Comparison of ENCODE assay signal across 25 mouse cellular contexts in the genomic region with DNA sequence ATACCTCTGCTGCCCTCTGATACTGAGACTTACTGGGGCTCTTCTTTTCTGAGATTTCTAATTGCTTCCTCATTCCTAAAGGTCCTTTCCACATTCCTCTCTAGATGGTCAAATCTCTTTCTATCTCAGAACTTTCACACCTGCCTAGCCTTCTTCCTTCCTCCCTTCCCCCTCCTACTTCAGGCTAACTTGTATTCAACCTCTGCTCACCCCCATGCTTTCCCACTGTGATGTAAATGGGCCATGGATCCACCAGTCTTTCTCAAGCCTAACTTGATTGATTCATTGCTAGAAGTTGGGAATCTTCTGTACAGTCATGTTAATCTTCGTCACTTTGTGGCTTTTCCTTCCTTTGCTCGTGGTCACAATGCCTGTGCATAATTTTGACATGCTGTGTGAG. TPM values are rescaled to one million over a fixed set of nuclear protein-coding genes. Genes with fewer than 3 reads are reported as not detected.
"Had no signal": no experiment of that assay in that cellular context is flagged by ENCODE, and none has a peak within 500 bp of the region (broad histone marks: within the 10 kb centered on the region; RNA-seq: fewer than 3 reads in every experiment).

No protein-coding gene starts in this region.

- H3K9ac ChIP-seq: heart, embryonic 12.5 days; hindbrain, embryonic 13.5 days; hindbrain, embryonic 15.5 days; kidney, embryonic 15.5 days; limb, embryonic 12.5 days; liver, embryonic 13.5 days; liver, embryonic 15.5 days had no signal

- H3K9me3 ChIP-seq: heart, embryonic 10.5 days; heart, embryonic 12.5 days; hindbrain, embryonic 13.5 days; hindbrain, embryonic 15.5 days; kidney, embryonic 15.5 days; limb, embryonic 12.5 days; liver, embryonic 13.5 days; liver, embryonic 15.5 days had no signal

- H3K27ac ChIP-seq: gastrocnemius, adult 2 months; heart, embryonic 10.5 days; hindbrain, embryonic 13.5 days; hindbrain, embryonic 15.5 days; hindbrain, postnatal 0 days; kidney, embryonic 15.5 days; kidney, postnatal 0 days; layer of hippocampus, adult 2 months; left cerebral cortex, adult 2 months; limb, embryonic 12.5 days; liver, embryonic 13.5 days; liver, embryonic 15.5 days had no signal

- DNase-seq: gastrocnemius, adult 2 months; gastrocnemius, postnatal 10 days; gastrocnemius, postnatal 25 days; heart, adult 18-20 months; heart, postnatal 10 days; kidney, adult 11 months; kidney, adult 2 months; kidney, adult 9 months; kidney, postnatal 14 days; kidney, postnatal 4 days; liver; liver, embryonic 13.5 days had no signal

- H3K36me3 ChIP-seq: heart, embryonic 10.5 days; heart, embryonic 12.5 days; hindbrain, embryonic 13.5 days; hindbrain, embryonic 15.5 days; kidney, embryonic 15.5 days; limb, embryonic 12.5 days; liver, embryonic 13.5 days; liver, embryonic 15.5 days had no signal

- H3K4me3 ChIP-seq: gastrocnemius, adult 2 months; heart, embryonic 10.5 days; heart, embryonic 12.5 days; hindbrain, embryonic 13.5 days; hindbrain, embryonic 15.5 days; kidney, embryonic 15.5 days; layer of hippocampus, adult 2 months; left cerebral cortex, adult 2 months; limb, embryonic 12.5 days; liver, embryonic 13.5 days; liver, embryonic 15.5 days had no signal

- ATAC-seq: hindbrain, postnatal 0 days; intestine, embryonic 16.5 days had no signal

- H3K4me1 ChIP-seq: hindbrain, embryonic 13.5 days; hindbrain, embryonic 15.5 days; liver, embryonic 13.5 days; liver, embryonic 15.5 days had no signal

- H3K27me3 ChIP-seq: heart, embryonic 12.5 days; hindbrain, embryonic 13.5 days; hindbrain, embryonic 15.5 days; kidney, embryonic 15.5 days; limb, embryonic 12.5 days; liver, embryonic 13.5 days; liver, embryonic 15.5 days had no signal

RNA-seq across cellular contexts. Expression of gene Mpped2, which starts 15.6 kb away (rescaled TPM):
- total RNA-seq: granulocyte monocyte progenitor cell, adult 5-6 weeks had no signal
